Mouse (Mus musculus): ENCODE data around the gene Rgs9.
A peak's percentile ranks its signal among the peaks of the same experiment; 100 is the strongest.
"Not testable (repeated sequence)": the region's sequence is repeated elsewhere in the genome, so short reads cannot be mapped to it uniquely, and the experiment has no call there.

Gene Rgs9

DNA sequence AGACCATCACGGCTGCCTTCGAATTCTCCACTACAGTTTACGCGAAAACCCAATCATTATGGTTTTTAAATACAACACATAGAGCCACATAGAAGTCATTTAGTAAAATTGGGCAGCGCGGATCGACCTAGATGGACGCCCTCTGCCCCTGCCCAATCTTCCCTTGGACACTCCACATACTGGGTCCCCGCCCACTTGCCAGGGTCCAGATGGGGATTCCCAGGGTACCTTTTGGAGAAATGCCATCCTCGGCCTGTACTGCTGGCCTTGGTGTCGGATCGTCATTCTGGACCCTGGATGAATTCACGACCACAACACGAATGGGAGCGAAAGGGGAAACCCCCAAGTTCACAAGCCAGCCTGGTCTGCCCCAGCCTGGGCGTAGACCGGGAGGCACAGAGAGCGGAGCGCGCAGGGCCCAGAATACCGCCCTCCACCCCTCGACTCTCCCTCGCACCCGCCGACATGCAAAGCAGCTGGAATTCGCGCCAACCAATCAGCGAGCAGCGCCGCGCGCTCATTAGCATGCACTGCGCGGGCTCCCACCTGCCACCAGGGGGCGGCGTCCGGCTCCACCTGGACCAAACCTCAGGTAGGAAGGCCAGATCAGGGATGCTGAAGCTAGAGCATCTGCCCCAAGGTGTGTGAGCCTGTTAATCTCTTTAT, at the start of gene Rgs9:
Rgs9 (minus strand) TSS at position 420 of the 666 bp plus-strand sequence.
- DNase-seq (ENCODE audit: low spot score in 2 of 2): peak; percentile 79 to 92

DNA sequence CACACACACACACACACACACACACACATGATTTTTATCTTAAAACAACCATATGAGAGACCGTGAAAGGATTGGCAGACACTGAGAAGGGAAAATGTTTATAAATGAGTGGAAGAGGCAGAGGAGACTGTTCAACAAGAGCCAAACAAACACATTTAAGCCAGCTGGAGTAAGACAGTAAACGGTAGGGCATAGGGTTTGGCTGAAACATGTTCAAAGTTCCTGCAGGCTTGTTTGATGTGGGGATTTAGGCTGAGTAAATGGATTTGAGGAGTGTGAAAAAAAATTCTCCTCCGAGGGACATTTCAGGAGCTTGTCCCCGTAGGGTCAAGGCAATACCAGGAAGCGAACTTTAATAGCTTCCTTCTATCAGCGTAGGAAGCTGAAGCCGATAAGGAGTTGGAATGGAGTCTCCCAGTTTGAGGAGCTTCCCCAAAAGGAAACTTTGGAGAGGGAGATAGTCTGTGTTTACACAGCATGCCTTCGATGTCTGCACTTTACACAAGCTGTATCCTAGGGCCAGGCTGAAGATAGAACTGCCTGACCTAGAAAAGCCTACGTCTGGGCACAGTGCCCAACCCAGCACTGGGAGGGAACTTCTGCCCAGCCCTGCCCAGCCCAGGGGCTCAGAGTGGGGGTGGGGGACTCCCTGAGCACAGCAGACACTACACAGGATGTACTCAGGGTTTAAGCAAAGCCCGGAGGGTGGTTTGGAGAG, 49.5 kb upstream of the Rgs9 start:
- DNase-seq (ENCODE audit: low spot score in 2 of 2): peak; percentile 69 to 76

DNA sequence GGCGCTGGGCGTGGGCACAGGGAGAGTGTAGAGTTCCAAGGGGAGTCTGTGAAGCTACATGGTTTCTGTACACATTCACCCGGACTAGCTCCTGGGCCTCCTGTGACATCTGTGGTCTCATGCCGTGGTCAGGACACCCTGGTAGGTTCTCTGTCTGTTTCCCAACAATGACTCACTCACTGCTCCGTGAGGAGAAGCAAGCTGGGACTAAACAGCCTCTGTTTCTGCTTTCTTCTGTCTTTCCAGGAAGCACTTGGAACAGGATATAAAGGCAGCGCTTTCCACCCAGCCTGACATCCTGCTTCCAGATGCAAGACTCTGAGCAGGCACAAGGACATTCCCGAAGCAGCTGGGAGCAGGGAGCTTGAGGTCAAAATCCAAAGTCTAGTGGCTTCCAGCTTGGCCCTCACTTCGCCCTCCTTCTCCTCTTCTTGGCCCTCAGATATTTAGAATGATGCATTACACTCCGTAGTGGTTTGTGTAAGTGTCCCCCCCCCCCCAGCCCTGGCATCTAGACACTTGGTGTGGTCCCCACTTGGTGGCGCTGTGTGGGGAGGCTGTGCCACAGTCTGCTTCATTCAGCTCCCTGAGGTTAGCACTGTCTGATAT, 46.2 kb upstream of the Rgs9 start:
- no peak for DNase-seq (ENCODE audit: low spot score in 2 of 2)

DNA sequence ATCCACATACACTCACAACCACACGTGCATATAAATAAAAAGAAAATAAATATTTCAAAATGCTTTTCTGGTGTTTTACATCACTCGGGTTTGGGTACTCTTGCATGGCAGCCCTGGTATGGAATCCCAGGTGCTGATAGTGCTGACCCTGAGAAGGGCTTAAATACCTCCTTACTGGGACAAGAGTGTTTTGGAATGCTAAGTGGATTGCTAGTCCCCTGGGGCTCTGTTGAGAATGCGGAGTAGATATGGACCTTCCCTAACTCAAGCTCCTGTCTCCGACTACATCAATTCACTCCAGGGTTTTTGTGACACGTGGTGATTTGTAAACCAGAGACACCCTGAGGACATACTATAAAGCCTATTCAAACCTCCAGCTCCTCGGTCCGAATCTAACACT, 45.6 kb upstream of the Rgs9 start:
- DNase-seq (ENCODE audit: low spot score in 2 of 2): no peak

DNA sequence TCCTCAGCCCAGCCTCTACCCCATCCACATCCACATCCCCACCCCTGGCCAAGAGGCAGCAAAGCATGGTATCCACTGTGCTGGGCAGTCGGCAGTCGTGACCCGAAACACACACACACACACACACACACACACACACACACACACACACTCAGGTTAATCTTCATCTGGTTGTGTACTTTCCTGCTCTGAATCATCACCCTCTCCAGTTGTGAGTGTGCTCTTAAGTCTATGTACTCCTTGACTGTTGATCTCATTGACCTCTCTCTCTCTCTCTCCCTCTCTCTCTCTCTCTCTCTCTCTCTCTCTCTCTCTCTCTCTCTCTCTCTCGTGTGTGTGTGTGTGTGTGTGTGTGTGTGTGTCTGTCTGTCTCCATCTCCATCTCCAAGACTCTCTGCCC, 44.7 kb upstream of the Rgs9 start:
- not testable (repeated sequence) for DNase-seq (ENCODE audit: low spot score in 2 of 2)

DNA sequence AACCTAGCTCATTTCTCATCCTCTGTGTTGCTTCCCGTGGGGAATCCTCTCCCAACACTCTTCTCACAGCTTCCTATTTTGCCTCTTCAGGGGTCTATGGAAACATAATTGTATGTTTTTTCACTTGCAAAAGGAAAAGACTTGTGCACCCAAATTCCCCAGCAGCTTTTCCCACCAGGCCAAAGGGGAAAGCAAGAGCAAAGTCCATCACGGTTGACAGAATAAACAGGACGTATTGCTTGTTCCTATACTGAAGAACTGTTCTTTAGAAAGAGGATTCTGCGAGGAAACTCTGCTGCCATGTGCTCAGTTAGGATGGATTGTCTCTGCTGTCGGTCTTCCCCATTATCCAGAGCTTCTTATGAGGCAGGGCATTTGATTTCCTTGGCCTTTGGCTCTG, 42.6 kb upstream of the Rgs9 start:
- no peak for DNase-seq (ENCODE audit: low spot score in 2 of 2)

DNA sequence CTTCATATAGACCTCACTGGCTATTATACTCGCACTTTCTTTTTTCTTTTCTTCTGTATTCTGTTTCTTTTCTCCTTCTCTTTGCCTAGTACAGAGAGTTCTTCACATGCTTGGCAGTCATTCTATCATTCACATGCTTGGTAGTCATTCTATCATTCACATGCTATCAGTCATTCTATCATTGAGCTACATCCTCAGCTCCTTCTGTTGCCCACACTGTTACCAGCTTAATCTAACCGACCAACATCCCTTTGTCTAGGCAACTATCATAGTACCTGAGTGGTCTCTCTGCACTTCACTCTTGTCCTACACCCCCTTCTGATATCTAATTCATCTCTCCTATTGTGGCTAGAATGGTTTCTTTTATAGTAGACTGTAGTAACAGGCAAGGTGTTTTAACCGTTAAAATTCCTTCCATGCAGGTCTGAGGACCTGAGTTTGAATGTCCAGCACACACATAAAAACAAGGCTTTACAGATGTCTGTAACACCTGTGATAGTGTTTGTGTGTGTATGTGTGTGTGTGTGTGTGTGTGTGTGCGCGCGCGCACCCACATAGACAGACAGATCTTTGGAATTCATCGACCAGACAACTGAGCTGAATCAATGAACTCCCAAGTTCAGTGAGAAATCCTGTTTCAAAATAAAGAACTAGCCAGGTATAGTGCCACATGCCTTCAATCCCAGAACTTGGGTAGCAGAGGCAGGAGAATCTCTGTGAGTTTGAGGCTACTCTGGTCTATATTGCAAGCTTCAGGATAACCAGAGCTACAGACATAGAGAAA, 41.4 kb upstream of the Rgs9 start:
- no peak for DNase-seq (ENCODE audit: low spot score in 2 of 2)

DNA sequence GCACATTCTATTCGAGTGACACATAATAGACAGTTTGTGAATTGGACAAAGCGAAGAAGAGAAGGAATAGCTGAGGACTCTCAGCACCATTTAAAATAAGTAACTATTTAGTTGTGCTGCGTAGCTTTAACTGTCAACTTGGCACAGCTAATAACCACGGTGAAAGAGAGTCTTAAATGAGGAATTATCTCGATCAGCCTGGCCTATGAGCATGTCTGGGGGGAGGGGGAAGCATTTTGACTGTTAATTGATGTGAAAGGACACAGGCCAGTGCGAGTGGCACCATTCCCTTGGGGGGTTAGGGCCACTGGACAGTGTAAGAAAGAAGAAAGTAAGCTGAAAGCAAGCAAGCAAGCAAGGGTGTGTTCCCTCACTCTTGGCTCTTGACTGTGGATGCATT, 38.0 kb upstream of the Rgs9 start:
- no peak for DNase-seq (ENCODE audit: low spot score in 2 of 2)

DNA sequence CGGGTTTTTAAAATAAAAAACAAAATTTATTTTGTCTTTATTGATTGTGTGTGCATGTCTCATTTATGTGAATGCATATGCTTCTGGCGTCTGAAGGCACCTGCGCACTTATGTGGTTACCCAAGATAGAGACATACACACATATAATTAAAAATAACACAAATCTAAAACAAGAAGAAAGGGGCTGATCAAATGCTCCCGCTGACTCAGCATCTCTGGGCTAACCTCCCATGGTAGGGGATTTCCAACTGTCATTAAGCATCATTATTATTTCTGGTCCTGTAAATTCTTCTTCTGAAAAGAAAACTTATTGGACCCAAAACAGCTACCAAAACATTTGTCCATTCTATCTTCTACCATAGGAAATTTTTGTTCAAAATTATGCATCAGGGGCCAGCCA, 36.8 kb upstream of the Rgs9 start:
- DNase-seq (ENCODE audit: low spot score in 2 of 2): no peak

DNA sequence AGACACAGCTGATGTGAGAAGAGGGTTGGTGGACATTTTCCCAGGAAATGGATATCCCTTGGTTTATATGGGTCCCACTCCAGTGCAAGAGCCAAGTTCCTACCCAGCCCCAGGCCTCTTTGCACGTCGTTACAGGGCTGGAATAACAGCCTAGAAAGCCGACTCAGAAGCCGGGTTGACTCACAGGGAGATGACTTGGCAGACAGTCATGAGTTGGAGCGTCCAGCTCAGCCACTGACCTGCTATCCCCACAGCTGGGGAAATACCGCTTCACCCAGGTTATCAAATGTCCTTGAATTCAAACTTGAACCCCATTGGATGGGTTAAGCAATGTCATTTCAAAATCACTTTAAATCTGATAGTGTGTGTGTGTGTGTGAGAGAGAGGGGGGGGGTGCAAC, 34.8 kb upstream of the Rgs9 start:
- no peak for DNase-seq (ENCODE audit: low spot score in 2 of 2)

DNA sequence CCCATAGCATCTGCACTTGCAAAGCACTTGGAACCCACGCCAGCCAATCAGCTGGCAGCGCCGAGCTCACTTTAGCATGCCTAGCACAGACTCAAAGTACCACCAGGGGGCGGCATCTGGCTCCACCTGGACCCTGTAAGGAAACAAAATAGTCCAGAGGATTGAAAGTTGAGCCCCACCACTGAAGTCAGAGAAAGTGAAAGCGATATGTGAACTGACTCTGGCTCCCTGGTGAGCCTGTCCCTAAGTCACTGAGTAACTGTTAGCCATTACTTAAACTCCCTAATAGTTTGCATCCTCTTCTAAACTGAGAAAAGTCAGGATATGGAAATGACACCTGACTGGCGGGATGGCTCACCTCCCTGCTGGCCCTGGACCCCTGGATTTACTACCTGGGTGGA, 33.5 kb upstream of the Rgs9 start:
- DNase-seq (ENCODE audit: low spot score in 2 of 2): peak in 1 of 2 experiments; percentile 93

DNA sequence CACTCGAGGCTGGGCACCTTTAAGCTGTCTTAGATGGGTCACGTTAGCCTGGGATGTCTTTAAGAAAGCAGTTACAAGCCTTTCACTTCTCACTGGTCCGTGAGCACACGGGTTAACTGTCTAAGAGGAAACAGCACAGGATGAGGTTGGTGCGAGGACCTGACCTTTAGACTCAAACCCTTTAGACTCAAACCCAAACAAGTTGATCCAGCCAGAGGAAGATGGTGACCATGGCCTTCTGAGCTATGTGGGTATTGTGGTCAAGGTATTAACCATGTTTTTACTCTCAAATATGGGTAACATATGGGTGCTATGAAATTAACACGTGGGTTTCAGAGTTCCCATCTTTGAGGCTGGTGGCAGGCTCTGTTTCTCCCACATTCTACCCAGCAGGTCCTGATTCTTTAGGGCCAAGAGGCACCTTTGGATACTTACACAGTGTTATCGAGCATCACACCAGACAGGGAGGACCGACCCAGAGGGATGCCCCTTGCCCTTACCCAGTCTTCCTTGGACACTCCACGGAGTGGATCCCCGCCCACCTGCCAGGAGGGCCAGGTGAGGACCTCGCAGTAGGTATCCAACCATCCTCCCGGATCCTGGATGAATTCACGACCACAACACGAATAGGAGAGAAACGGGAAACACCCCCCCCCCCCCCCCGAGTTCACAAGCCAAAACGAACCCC, 32.9 kb upstream of the Rgs9 start:
- no peak for DNase-seq (ENCODE audit: low spot score in 2 of 2)

DNA sequence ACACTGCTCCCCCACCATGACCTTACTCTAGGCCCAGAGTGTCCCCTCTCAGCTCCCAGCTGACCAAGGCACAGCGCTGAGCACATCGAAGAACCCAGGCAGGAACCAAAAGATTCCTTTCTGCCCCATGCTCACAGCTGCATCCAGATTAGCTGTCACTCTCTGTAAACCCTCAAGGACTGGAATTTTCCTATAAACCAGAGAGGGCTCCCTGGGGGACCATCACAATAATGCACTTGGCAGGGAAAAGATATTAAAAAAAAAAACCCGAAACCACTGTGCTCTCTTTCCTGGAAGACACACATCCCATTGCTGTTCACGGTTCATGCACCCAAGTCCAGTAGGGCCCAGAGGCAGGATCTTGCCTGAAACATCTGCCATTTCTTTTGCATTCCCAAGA, 31.4 kb upstream of the Rgs9 start:
- no peak for DNase-seq (ENCODE audit: low spot score in 2 of 2)

DNA sequence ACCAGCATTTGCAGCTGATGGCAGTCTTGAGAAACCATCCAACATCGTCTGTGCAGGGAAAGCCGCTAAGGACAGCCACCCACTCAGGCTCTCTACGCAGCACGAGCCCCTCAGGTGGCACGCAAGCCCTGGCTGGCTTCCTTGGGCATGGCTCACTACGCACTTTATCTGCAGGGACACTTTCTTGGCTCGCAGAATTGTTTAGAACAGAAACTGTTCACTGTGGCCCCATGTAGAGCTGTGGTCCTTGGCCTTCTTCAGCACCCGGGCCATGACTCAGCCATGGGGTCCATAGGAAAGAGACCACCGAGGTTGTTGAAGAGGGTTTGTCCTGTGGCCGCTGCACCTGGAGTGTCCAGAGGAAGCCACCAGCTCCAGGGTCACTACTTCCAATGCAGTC, 30.0 kb upstream of the Rgs9 start:
- DNase-seq (ENCODE audit: low spot score in 2 of 2): no peak

DNA sequence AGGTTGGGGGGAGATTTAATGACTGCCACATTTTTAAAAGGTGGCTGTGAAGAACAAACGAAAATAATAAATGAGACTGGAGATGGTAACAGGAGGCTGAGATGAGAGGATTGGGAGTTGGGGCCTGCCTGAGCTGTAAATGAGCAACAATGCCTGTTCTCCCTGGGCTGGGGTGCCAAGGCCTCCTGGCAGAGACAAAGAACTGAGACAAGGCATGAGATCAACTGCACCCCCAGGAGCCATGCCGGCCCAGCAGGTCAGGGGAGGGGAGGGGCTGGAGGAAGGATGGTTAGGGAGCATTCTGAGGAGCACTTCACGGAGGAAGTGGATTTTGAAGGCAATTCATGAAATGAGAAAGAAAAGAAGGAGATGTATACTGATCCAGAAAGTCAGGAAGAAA, 29.5 kb upstream of the Rgs9 start:
- DNase-seq (ENCODE audit: low spot score in 2 of 2): no peak

DNA sequence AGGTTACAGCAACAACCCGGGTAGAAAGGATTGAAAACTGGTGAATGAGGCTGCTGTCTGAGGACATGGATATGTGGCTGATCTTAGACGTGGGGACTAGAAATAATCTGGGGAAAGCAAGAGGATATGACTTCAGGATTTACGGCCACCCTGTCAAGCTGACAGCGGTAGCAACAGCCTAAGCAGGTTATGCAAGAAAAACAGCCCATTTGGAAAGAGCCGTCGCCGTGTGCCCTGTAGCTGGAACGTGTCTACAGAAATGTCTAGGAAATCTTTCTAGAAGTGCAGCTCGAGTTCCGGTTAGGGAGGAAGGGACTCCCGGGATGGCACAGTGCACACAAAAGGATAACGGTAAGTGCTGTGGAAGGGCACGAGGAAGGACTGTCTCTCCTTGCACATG, 28.3 kb upstream of the Rgs9 start:
- DNase-seq (ENCODE audit: low spot score in 2 of 2): no peak

DNA sequence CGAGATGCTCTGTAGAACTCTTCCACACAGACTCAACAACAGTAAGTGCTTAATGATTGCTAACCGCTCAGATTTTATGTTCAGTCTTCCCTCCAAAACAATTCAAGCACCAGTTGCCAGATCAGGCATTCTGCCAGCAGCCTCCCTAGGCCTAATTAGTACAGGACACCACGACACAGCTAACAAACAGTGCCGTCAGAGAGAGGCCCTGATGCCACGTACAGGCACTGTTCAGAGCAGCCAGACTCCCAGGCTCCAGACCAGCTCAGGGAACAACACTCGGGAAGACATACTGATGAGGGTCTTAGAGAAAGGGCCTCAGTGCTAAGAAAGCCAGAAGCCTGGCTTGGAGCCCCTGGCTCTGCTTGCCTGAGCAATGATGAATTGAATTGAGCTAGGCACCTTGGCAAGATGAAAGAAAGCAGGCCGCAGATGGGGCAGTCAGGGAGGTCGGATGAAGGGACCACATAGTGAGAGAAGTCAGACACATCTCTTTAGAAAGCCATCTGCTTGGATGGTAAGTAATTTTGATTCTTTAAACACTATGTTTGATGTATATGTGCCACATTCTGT, 22.5 kb upstream of the Rgs9 start:
- DNase-seq (ENCODE audit: low spot score in 2 of 2): peak; percentile 45 to 59

DNA sequence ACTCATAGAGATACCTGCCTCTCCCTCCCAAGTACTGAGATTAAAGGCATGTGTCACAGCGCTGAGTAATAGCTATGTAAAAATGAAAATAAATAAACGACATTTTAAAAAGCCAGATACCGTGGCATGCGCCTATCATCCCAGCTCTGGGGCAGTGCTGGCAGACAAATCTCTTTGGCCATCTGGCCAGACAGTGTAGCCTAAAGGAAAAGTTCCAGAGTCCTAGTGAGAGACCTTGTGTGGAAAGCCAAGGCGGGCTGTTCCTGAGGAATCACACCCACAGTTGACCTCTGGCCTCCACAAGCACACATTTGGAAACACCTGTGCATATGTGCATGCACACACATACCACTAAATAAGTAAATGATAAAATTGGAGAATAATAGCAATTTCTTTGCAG, 22.0 kb upstream of the Rgs9 start:
- DNase-seq (ENCODE audit: low spot score in 2 of 2): no peak

DNA sequence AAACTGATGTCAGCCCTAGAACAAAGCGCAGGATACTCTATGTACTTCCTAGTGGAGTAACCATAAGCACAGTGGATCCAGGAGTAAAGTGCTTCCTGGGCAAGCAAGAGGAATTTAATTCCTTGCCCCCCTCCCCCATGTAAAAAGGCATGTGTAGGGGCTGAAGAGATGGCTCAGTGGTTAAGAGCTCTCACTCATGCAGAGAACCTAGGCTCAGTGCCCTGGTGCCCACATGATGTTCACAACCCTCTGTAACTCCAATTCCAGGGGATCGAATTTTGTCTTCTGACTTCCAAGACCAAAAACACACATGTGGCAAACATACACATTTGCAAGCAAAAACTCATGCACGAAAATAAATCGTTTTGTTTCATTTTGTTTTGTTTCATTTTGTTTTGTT, 21.5 kb upstream of the Rgs9 start:
- DNase-seq (ENCODE audit: low spot score in 2 of 2): no peak

DNA sequence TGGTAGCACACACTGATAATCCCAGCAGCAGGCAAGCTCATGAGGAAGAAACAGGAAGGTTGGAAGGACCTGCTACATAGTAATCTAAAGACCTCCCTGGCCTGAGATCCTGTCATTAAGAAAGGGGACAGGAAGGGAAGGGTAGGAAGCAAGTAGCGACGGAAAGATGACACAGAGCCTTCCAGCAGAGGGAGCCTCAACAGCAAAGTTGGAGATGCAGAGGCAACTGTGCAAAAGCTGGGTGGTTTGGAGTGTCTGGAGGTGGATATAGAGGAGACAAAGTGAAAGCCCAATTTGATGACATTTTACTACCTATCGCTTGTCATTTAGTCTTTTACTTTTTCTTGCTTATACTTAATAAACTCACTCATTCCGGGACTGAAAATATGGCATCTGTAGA, 19.0 kb upstream of the Rgs9 start:
- peak in 1 of 2 experiments; percentile 52 for DNase-seq (ENCODE audit: low spot score in 2 of 2)

DNA sequence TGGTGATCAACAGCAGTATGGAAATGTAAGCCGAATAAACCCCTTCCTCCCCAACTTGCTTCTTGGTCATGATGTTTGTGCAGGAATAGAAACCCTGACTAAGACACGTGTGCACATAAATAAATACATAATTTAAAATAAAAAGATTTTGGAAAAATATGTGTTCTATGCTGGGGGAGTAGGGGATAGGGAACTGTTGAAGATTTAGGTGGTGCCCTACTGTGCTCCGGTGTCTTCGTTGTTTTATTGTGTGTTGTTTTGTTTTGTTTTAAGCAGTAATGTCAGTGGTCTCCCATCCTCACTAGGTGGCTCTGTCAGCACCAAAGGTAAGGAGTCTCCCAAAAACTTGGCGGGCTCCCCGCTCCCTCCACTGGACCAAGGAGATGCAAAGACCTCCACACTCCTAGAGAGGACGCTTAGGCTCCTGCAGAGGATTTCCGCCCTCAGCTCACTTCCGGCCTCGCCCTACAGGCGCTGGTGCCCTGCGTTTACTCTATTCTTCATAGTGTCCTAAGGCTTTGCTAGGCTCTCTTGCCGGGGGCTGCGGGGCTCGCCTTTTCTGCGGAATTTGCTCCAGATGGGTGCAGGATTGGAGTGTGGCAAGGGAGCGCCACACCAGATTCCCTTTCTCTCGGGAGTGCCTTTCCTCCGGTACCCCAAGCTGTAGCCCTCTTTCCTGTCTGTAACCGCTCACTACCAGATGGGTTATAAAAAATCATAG, 14.1 kb upstream of the Rgs9 start:
- peak in 1 of 2 experiments; percentile 78 for DNase-seq (ENCODE audit: low spot score in 2 of 2)
